Mouse (Mus musculus): ENCODE results near the gene Cct8.

The Cct8 gene

DNA sequence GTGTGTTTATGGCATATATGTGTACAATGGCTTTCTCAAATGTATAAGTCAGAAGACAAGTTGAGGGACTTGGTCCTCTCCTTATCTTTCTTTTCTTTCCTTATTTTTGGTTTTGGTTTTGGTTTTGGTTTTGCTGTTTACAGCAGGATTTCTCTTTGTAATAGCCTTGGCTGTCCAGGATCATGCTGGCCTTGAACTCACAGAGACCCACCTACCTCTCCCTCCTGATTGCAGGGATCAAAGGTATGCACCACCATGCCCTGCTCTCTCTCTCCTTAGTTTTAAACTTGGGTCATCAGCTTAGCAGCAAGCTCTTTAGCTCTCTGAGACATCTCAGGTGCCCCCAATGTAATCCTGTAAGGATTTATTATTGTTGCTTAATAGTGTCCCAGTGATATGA is 50.6 kb downstream of the Cct8 start:
- DNase-seq (ENCODE audit: low spot score), result no peak

DNA sequence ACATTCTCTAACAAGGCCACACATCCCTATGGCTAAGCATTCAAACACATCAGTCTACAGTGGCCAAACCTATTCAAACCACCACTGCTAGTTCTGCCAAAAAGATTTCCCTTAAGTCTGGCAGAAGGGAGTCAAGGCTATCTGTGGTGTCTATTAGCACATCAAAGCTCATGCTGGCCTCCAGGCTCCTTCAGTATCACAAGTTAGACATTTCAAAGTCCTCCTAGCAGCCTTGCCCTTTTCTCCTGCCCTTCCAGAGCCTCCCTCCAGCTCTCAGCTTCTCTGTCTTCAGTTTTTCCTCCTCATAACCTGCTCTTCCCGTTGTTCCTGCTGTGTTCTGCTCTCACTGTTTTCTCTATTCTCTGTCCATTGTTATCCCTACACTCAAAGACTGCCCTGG is 51.6 kb downstream of the Cct8 start:
- no peak for DNase-seq (ENCODE audit: low spot score)

DNA sequence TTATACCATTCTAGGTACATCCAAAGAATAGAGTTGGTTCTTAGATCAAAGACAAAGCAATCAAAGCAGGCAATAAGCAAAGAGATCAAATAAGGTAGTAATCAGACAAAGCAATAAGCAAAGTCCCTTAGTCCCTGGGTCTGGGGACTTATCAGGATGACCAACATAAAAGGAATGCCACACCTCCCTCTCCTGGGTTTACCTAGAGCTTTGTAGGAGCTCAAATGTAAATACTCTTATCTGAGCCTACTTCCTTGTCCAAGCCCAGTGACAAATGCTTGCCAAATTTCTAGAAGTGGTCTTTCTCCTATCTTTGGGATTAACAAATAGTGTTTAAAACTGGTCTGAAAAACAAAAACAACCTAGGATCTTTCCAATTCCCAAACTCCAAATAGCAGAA is 52.4 kb downstream of the Cct8 start:
- DNase-seq (ENCODE audit: low spot score), result peak; percentile 45

DNA sequence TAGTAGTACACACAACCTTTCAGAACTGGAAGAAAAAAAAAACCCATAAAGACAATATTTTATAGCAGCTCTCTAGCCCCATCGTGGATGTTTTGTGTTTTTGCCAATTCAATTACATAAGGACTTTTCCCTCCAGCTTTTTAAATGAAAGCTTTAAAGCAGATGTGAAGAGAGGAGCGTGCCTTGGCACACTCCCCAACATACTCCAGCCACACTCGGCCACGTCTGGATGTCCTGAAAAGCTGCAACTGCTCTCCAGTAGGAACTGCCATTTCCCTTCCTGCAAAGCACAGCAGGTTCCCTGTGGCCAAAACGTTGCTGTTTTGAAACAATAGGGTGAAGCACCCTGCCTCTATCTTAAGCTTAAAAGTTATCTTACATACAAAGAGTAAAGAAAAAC is 53.4 kb downstream of the Cct8 start:
- DNase-seq (ENCODE audit: low spot score), result no peak

DNA sequence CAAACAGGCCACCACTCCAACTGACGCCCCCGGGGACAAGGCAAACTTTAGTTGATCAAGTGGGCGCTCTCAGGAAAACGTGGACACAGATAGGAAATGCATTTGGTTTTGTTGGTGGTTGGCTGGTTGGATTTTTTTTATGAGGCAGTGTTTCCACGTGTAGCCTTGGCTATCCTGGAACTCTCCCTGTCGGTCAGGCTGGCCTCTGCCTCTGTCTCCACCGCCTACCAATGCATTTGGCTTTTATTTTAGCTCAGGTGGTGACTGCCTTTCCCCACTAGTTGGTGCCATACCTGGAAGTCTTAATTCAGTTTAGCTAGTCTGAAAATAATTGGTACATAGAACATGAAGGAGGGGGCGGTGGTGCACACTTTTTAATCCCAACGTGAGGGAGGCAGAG is 54.6 kb downstream of the Cct8 start:
- DNase-seq (ENCODE audit: low spot score), result peak; percentile 25

DNA sequence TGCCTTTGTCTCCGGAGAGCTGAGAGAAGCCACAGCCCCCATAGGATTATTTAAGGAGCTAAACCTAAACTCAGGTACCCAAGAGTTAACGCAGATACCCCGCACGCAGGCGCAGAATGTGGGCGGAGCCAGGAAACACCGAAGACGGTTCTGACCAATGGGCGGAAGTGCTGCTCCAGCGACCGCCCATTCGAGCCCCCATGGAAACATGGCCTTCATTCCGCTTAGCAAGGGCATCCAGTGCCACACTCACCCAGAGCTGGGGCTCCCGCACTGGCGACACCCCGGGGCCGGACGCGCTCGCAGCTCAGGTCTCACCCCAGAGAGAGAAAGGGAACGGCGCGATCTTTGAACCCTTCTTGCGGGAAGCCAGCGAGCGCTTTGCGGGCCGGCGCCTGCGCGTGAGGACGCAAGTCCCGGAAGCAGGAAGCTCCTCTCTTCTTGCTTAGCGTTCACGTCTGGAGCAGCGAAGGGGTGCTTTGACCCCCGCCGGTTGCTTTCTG is 55.4 kb downstream of the Cct8 start, which contains the start of gene Rwdd2b:
Gene Rwdd2b (minus strand): TSS at position 390 of the 503 bp plus-strand sequence.
- DNase-seq (ENCODE audit: low spot score), result peak; percentile 94

DNA sequence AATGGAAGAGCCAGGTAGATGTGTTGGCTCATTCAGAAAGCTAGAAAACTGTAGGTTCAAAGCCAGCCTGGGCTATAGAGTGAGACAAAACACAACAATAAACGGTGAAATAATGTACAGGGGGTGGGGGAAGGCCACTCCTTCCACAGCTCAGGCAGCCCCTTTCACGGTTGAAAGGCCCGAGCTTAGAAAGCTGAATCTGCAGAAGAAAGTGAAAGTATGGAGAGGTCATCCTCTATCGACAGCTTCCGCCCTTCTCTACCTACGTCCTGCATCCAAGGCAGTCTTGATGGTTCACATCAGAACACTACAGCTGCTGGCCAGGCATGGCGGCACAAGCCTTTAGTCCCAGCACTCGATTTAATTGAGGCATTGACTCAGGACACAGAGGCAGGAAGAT is 57.0 kb downstream of the Cct8 start:
- no peak for DNase-seq (ENCODE audit: low spot score)

DNA sequence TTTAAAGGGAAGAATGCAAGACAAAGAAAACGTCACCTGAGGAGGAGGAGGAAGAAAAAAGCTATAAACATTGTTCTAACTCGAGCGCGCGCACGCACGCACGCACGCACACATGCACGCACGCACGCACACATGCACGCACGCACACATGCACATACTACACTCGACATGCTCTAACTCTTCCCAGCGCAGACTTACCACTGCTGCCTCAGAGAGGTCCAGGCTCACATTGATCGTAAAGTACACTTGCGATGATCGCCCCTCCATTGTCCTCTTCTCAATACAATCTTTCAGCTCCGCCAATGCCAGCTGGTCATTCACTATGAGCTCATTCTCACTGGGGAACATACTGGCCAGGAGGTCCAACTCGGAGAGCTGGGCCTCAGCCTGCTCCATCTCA is 58.6 kb downstream of the Cct8 start:
- DNase-seq (ENCODE audit: low spot score), result no peak

DNA sequence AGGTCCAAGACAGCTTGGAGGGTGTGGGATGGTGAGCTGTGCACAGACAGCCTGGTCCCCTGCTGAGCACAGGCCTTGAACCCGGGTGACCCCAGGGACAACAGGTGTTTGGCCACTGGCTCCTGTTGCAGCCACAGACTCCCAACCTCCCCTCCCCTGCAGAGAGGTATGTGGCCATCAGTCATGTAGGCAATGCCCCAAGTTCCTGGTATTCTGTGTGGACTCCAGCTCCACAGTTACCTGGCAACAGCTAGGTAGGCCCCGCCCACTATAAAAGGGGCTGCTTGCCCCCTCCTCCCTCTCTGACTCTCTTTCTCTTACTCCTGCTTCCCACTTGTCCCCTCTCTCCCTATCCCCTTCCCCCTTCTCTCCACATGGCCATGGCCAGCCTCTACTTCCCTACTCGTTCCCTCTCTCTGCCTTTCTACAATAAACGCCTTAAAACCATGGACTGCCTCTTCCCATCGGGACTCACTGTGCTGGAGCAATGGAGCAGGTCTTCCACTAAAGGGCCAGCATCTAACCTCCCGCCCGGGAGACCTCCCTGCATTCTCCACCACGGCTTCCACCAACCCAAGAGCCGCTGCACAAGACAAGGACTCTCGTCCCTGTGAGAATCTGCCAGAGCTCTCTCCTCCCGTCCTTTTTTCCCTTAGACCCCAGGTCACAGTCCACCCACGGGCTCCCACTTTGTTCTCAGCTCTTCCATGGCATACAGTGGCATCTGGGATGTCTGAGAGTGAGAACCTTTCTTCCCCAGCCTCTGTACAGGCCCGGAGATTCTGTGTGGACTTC is 60.1 kb downstream of the Cct8 start:
- DNase-seq (ENCODE audit: low spot score), result peak; percentile 45

DNA sequence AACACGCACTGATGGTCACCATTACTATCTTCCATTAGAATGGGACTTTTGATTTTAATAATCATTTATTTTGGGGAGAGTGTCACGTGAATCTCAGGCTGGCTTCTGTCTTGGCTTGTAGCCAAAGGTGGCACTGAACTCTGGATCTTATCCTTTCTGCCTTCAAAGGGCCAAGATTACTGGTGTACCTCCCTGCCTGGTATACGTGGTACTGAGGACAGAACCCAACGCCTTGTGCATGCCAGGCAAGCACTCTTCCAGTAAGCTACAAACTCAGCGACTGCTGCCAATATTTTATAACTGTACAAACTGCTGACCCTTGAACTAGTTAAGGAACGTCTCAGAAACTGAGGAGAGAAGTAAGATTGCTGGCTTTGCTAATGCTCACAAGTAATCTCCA is 60.7 kb downstream of the Cct8 start:
- no peak for DNase-seq (ENCODE audit: low spot score)

DNA sequence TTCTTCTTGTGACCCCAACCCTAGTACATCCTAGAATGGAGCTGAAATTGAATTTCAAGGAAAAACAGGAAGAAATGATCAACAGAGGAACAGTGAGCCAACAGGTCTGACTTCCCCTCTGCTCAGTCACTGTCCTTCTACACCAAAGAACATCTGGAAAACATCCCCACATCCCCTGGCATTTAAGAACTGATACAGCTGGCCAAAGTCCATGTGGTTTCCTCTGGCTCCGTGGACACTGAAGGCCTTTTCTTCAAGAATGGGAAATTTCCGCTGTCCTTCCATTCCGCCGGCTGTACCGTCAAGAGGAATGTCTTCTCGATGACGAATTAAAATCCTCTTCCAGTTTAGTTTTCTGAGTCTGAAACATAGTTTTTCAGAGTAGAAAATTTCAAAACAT is 61.4 kb downstream of the Cct8 start:
- peak; percentile 21 for DNase-seq (ENCODE audit: low spot score)

Measured in yolk sac, embryonic 10.5 days (tissue).